Mouse (Mus musculus): ENCODE results near the gene Gm49395.

GRCm38 (mm10) chr13:115078997-115079685 lies 22.6 kb downstream of the Gm49395 start:
- TF ChIP-seq GATA1 (IDR thresholded peaks at IDR 0.05; ENCODE audit: low read length), result no peak
- TF ChIP-seq TAL1 (IDR thresholded peaks at IDR 0.05; ENCODE audit: low read length), result no peak
